Mouse (Mus musculus): ENCODE data around the gene Myo1d.

- no peak for TF ChIP-seq CTCF (IDR thresholded peaks at IDR 0.05; ENCODE audit: insufficient read depth, low read depth, low read length)
- no peak for TF ChIP-seq POLR2A (IDR thresholded peaks at IDR 0.05; ENCODE audit: insufficient read depth, low read depth, low read length)
Observed at GRCm38 (mm10) chr11:80778916-80779526, 804 bp downstream of the Myo1d start.
